Mouse (Mus musculus): Measurements from ENCODE around the gene Nbea. TPM values are rescaled to one million over a fixed set of nuclear protein-coding genes. Genes with fewer than 3 reads are reported as not detected.

The Nbea gene
- polyA plus RNA-seq, 1 experiment from 2014 or later = 54.6 TPM

GRCm38 (mm10) chr3:55652321-55652720 lies 531.2 kb downstream of the Nbea start:
- Histone ChIP-seq H3K27ac (ENCODE audit: low read depth, low read length) (no peak overlapping the region), H3K4me2 (ENCODE audit: low read length) (no peak overlapping the region), H3K9ac (ENCODE audit: low read length) (no peak overlapping the region), H3K4me3 (ENCODE audit: low read depth, low read length) (no peak overlapping the region), H3K4me1 (ENCODE audit: control insufficient read depth, insufficient read depth, low read length) (peaks cover 16% of the 10 kb centered on the region), H3K36me3 (ENCODE audit: control insufficient read depth, insufficient read depth, low read length) (0 out of 2 replicates have a peak, but pooled peaks cover 3% of the 10 kb centered on the region), H3K27me3 (replicated peaks; ENCODE audit: control insufficient read depth, insufficient read depth, low read length) (no peaks in the 10 kb centered on the region), H3K9me3 (replicated peaks; ENCODE audit: control insufficient read depth, low read length) (no peaks in the 10 kb centered on the region)
- WGBS = 82% methylated on average over 2 of the region's 2 CpGs
- DNase-seq (ENCODE audit: low spot score) = no peak
- no peak for ATAC-seq

GRCm38 (mm10) chr3:55651877-55652276 lies 531.6 kb downstream of the Nbea start:
- no peak overlapping the region for H3K4me3 ChIP-seq (ENCODE audit: low read depth, low read length)
- H3K4me1 ChIP-seq (ENCODE audit: control insufficient read depth, insufficient read depth, low read length) = peaks cover 16% of the 10 kb centered on the region
- no peak for DNase-seq (ENCODE audit: low spot score)
- H3K27me3 ChIP-seq (replicated peaks; ENCODE audit: control insufficient read depth, insufficient read depth, low read length) = no peaks in the 10 kb centered on the region
- H3K4me2 ChIP-seq (ENCODE audit: low read length) = no peak overlapping the region
- ATAC-seq = no peak
- no peak overlapping the region for H3K9ac ChIP-seq (ENCODE audit: low read length)
- WGBS = 86% methylated on average over 4 of the region's 4 CpGs
- H3K9me3 ChIP-seq (replicated peaks; ENCODE audit: control insufficient read depth, low read length) = no peaks in the 10 kb centered on the region
- H3K36me3 ChIP-seq (ENCODE audit: control insufficient read depth, insufficient read depth, low read length) = 0 out of 2 replicates have a peak, but pooled peaks cover 3% of the 10 kb centered on the region
- H3K27ac ChIP-seq (ENCODE audit: low read depth, low read length) = no peak overlapping the region

DNA sequence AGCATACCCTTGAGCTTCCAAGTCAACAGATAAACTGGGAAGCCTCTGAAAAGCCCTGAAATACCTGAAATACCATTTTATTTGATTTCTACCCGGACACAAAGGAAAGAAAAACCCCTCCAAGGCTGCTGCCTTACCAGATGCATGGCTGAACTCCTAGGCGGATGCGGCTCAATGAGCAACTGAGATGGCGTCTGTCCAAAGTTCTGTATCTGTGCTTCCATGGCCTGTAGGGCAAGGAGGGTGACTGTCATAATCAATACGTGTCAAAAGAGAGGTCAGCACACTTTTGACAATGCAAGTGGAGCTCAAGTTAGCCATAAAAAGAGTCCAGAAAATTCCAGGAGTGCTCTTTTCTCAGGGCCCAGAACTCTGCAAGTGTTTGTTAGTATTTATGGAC lies 534.0 kb downstream of the Nbea start:
- Histone ChIP-seq H3K9ac (ENCODE audit: low read length) (no peak overlapping the region), H3K4me2 (ENCODE audit: low read length) (no peak overlapping the region), H3K4me1 (ENCODE audit: control insufficient read depth, insufficient read depth, low read length) (peaks cover 16% of the 10 kb centered on the region), H3K36me3 (ENCODE audit: control insufficient read depth, insufficient read depth, low read length) (peaks cover 16% of the 10 kb centered on the region), H3K27ac (ENCODE audit: low read depth, low read length) (no peak overlapping the region), H3K27me3 (replicated peaks; ENCODE audit: control insufficient read depth, insufficient read depth, low read length) (no peaks in the 10 kb centered on the region), H3K4me3 (ENCODE audit: low read depth, low read length) (no peak overlapping the region), H3K9me3 (replicated peaks; ENCODE audit: control insufficient read depth, low read length) (no peaks in the 10 kb centered on the region)
- DNase-seq (ENCODE audit: low spot score) = no peak
- ATAC-seq = no peak
- WGBS = 58% methylated on average over 5 of the region's 5 CpGs

GRCm38 (mm10) chr3:55648299-55648698 lies 535.2 kb downstream of the Nbea start:
- Histone ChIP-seq H3K4me3 (ENCODE audit: low read depth, low read length) (no peak overlapping the region), H3K36me3 (ENCODE audit: control insufficient read depth, insufficient read depth, low read length) (peaks cover 22% of the 10 kb centered on the region), H3K4me1 (ENCODE audit: control insufficient read depth, insufficient read depth, low read length) (peaks cover 16% of the 10 kb centered on the region), H3K9me3 (replicated peaks; ENCODE audit: control insufficient read depth, low read length) (no peaks in the 10 kb centered on the region), H3K27ac (ENCODE audit: low read depth, low read length) (no peak overlapping the region), H3K4me2 (ENCODE audit: low read length) (no peak overlapping the region), H3K9ac (ENCODE audit: low read length) (no peak overlapping the region), H3K27me3 (replicated peaks; ENCODE audit: control insufficient read depth, insufficient read depth, low read length) (no peaks in the 10 kb centered on the region)
- ATAC-seq (peak; percentile 67), DNase-seq (ENCODE audit: low spot score) (peak; percentile 68)
- 35% methylated on average over 4 of the region's 4 CpGs for whole genome bisulfite sequencing

DNA sequence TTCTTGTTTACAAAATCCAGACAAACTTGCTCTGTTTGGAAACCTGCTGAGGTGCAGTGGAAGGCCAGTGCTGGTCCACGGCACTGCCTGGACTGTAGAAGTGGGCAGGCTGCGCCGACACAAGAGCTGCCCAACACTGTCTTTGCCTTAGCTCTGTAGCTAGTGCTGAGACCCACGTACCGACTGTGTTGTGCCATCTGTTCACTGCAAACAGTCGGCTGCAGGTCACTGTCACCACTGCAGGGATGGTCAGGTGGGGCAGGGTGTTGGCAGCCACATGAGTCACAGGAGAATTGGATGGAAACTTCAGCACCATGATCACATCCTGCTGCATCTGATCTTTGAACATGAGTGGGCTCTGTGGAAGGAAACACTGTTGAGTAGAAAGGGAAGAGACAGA lies 536.3 kb downstream of the Nbea start:
- Histone ChIP-seq H3K4me1 (ENCODE audit: control insufficient read depth, insufficient read depth, low read length) (peaks cover 16% of the 10 kb centered on the region), H3K27me3 (replicated peaks; ENCODE audit: control insufficient read depth, insufficient read depth, low read length) (no peaks in the 10 kb centered on the region), H3K9me3 (replicated peaks; ENCODE audit: control insufficient read depth, low read length) (no peaks in the 10 kb centered on the region), H3K36me3 (ENCODE audit: control insufficient read depth, insufficient read depth, low read length) (peaks cover 32% of the 10 kb centered on the region), H3K9ac (ENCODE audit: low read length) (no peak overlapping the region), H3K27ac (ENCODE audit: low read depth, low read length) (no peak overlapping the region), H3K4me2 (ENCODE audit: low read length) (no peak overlapping the region), H3K4me3 (ENCODE audit: low read depth, low read length) (no peak overlapping the region)
- no peak for ATAC-seq
- WGBS = 85% methylated on average over 6 of the region's 6 CpGs
- DNase-seq (ENCODE audit: low spot score) = no peak

DNA sequence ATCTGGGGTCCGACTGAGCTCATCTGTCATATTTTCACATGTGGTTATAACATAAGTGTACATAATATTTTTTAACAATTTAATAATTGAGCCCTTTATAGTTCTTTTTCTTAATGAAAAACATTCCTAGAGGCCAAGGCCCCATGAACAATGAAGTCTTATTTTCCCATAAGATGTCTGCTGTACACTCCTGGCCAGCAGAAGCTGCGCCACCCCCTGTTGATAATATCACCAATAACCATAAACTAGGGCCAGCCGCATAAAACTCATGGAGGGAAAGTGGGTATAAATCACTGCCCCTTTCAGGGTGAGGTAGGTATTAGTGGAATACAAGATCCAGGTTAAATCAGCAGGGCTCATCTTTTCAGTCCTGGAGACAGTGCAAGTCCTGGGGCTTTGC lies 537.1 kb downstream of the Nbea start:
- Histone ChIP-seq H3K4me2 (ENCODE audit: low read length) (no peak overlapping the region), H3K27ac (ENCODE audit: low read depth, low read length) (no peak overlapping the region), H3K4me3 (ENCODE audit: low read depth, low read length) (no peak overlapping the region), H3K27me3 (replicated peaks; ENCODE audit: control insufficient read depth, insufficient read depth, low read length) (no peaks in the 10 kb centered on the region), H3K36me3 (ENCODE audit: control insufficient read depth, insufficient read depth, low read length) (peaks cover 39% of the 10 kb centered on the region), H3K9me3 (replicated peaks; ENCODE audit: control insufficient read depth, low read length) (no peaks in the 10 kb centered on the region), H3K9ac (ENCODE audit: low read length) (no peak overlapping the region), H3K4me1 (ENCODE audit: control insufficient read depth, insufficient read depth, low read length) (peaks cover 16% of the 10 kb centered on the region)
- WGBS = 95% methylated on average over 3 of the region's 3 CpGs
- ATAC-seq (no peak), DNase-seq (ENCODE audit: low spot score) (no peak)

DNA sequence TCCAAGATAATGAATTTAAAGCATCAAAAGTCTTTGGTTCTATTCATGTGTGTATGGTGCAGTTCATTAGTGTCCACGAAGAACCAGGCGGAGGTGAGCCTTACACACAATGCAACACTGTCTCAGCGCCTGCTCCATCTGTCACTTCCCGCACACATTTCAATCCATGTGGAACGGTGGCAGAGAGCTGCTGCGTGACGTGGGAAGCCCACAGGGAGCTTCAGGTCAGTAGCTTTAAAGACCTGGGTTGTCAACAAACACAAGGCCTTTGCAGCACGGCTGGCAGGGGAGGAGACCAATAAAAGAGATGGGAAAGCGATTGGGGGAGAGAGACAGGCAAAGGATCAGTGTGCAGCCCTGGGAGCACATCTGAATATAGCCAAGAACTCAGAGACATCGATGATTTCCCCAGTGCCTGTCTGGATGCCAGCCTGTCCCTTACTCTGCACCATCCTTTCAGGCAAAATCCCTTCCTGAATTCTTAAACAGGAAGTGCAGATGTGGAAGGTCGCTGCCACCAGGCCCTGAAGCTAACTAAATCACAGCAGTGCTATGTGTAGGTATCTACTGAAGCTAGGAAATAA lies 539.4 kb downstream of the Nbea start:
- no peaks in the 10 kb centered on the region for H3K27me3 ChIP-seq (replicated peaks; ENCODE audit: control insufficient read depth, insufficient read depth, low read length)
- peak overlapping the region; percentile 27; the same call in 1 of the 2 replicates for H3K27ac ChIP-seq (ENCODE audit: low read depth, low read length)
- H3K36me3 ChIP-seq (ENCODE audit: control insufficient read depth, insufficient read depth, low read length) = peaks cover 44% of the 10 kb centered on the region
- DNase-seq (ENCODE audit: low spot score) (peak; percentile 25), ATAC-seq (peak; percentile 54; the same call in 1 of the 2 replicates)
- no peak overlapping the region for H3K9ac ChIP-seq (ENCODE audit: low read length)
- H3K4me1 ChIP-seq (ENCODE audit: control insufficient read depth, insufficient read depth, low read length) = peaks cover 9% of the 10 kb centered on the region
- H3K4me2 ChIP-seq (ENCODE audit: low read length) = no peak overlapping the region
- WGBS = 47% methylated on average over 11 of the region's 11 CpGs
- H3K4me3 ChIP-seq (ENCODE audit: low read depth, low read length) = no peak overlapping the region
- H3K9me3 ChIP-seq (replicated peaks; ENCODE audit: control insufficient read depth, low read length) = no peaks in the 10 kb centered on the region

- ATAC-seq (peak; percentile 34; the same call in 1 of the 2 replicates), DNase-seq (ENCODE audit: low spot score) (peak; percentile 27)
- Histone ChIP-seq H3K27ac (ENCODE audit: low read depth, low read length) (no peak overlapping the region), H3K27me3 (replicated peaks; ENCODE audit: control insufficient read depth, insufficient read depth, low read length) (no peaks in the 10 kb centered on the region), H3K36me3 (ENCODE audit: control insufficient read depth, insufficient read depth, low read length) (peaks cover 17% of the 10 kb centered on the region), H3K4me2 (ENCODE audit: low read length) (no peak overlapping the region), H3K4me1 (ENCODE audit: control insufficient read depth, insufficient read depth, low read length) (no peaks in the 10 kb centered on the region), H3K9me3 (replicated peaks; ENCODE audit: control insufficient read depth, low read length) (no peaks in the 10 kb centered on the region), H3K4me3 (ENCODE audit: low read depth, low read length) (no peak overlapping the region), H3K9ac (ENCODE audit: low read length) (no peak overlapping the region)
- WGBS = 82% methylated on average over 7 of the region's 7 CpGs
Measured at GRCm38 (mm10) chr3:55637660-55638059, 545.8 kb downstream of the Nbea start.

DNA sequence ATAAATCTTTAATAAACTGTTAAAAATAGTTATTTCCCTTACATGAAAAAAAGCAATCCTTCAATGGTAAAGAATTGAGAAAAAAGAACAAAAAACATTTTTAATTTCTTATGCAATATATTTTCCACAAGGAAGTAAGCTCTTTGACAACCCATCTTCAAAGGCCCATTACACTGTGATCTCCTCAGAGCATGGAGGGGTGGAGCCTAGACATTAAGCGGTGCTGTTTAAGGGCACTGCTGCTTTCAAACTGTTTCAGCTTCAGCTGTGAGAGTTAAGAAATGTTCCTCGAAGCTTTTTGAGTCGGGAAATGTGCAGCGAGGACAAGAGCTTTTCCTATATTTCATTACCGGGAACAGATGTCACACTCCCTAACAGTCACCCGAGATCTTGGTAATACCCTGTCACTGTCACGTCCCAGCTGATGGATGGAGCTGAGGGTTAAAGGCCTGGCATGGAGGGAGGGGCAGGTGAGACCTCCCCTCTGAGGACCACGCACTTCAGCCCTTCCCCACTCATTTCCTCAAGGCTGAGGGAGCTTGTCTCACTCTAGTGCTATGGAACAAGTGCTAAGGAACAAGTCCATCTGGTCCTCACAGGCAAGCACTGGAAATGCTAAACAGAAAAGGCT lies 547.8 kb downstream of the Nbea start:
- WGBS = 73% methylated on average over 8 of the region's 8 CpGs
- H3K4me1 ChIP-seq (ENCODE audit: control insufficient read depth, insufficient read depth, low read length) = no peaks in the 10 kb centered on the region
- no peaks in the 10 kb centered on the region for H3K9me3 ChIP-seq (replicated peaks; ENCODE audit: control insufficient read depth, low read length)
- H3K9ac ChIP-seq (ENCODE audit: low read length) = no peak overlapping the region
- H3K4me2 ChIP-seq (ENCODE audit: low read length) = no peak overlapping the region
- no peaks in the 10 kb centered on the region for H3K27me3 ChIP-seq (replicated peaks; ENCODE audit: control insufficient read depth, insufficient read depth, low read length)
- no peak for ATAC-seq
- H3K27ac ChIP-seq (ENCODE audit: low read depth, low read length) = no peak overlapping the region
- H3K4me3 ChIP-seq (ENCODE audit: low read depth, low read length) = no peak overlapping the region
- peaks cover 12% of the 10 kb centered on the region for H3K36me3 ChIP-seq (ENCODE audit: control insufficient read depth, insufficient read depth, low read length)
- DNase-seq (ENCODE audit: low spot score) = no peak
